Comparison of ENCODE assay signal across 10 mouse cellular contexts in the genomic region with DNA sequence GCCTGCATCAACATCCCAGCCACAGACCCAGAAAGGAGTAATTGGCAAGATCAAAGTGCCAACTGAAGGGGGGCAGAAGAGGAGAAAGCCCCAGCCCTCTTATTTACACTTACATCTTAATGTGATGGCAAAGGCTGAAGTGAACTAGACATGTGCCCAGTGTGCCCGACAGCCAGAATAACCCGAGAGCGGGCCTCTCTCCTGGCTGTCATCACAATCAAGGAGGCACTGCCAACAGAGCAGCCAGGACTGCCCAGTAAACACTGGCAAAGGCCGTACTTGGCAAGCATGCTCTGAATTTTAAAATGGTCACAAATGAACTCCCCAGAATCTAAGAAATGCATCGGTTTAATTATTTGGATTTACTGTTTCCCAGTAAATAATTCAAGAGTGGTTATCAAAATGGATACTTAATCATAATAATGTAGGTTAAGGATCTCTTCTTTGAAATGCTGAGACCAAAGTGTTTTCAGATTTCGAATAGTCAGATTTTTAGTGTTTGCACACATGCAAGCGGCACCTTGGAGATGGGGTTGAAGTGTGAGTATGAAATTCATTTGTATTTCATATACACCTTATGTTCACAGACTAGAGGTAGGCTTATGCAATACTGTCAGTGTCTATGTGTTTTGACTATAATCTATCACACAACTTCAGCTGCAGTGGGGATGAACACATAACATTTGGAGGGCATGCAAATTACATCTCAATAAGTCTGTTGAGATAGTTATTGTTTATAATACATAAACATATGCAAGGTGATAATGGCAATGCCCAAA.
DNase-seq lines count a peak whose midpoint lies in the region; ATAC-seq and TF ChIP-seq lines count a peak whose summit lies in the region.
"Had no signal": no experiment of that assay in that cellular context is flagged by ENCODE, and none has a peak within 500 bp of the region (broad histone marks: within the 10 kb centered on the region; RNA-seq: fewer than 3 reads in every experiment).

No protein-coding gene starts in this region.

- TF ChIP-seq CTCF in hindbrain, postnatal 0 days (IDR thresholded peaks at IDR 0.05; ENCODE audit: low read depth), result no peak

- H3K4me2 ChIP-seq in heart, embryonic 11.5 days, result no peak overlapping the region
- H3K4me2 ChIP-seq in hindbrain, postnatal 0 days (ENCODE audit: low read depth, low read length), result no peak overlapping the region
- H3K4me2 ChIP-seq in intestine, embryonic 15.5 days (replicated peaks), result no peak overlapping the region
- H3K4me2 ChIP-seq in liver, embryonic 12.5 days, result no peak overlapping the region
- H3K4me2 ChIP-seq: limb, embryonic 12.5 days had no signal

- H3K27ac ChIP-seq in heart, embryonic 11.5 days (ENCODE audit: low read depth, low read length), result no peak overlapping the region
- peak overlapping the region; percentile 33; the same call in 1 of the 2 replicates for H3K27ac ChIP-seq in hindbrain, postnatal 0 days
- no peak overlapping the region for H3K27ac ChIP-seq in intestine, embryonic 15.5 days
- H3K27ac ChIP-seq in liver, embryonic 12.5 days, result no peak overlapping the region
- H3K27ac ChIP-seq: limb, embryonic 12.5 days had no signal

- H3K9me3 ChIP-seq in heart, embryonic 11.5 days (replicated peaks; ENCODE audit: control insufficient read depth, low read length), result no peaks in the 10 kb centered on the region
- H3K9me3 ChIP-seq in hindbrain, postnatal 0 days (ENCODE audit: low read length), result no peaks in the 10 kb centered on the region
- no peaks in the 10 kb centered on the region for H3K9me3 ChIP-seq in intestine, embryonic 15.5 days
- no peaks in the 10 kb centered on the region for H3K9me3 ChIP-seq in liver, embryonic 12.5 days (replicated peaks)
- H3K9me3 ChIP-seq: limb, embryonic 12.5 days had no signal

- H3K4me1 ChIP-seq in heart, embryonic 11.5 days (ENCODE audit: control insufficient read depth, insufficient read depth, low read length), result peaks cover 3% of the 10 kb centered on the region; the same call in 1 of the 2 replicates
- peaks cover 24% of the 10 kb centered on the region for H3K4me1 ChIP-seq in hindbrain, postnatal 0 days (ENCODE audit: insufficient read depth, low read length)
- H3K4me1 ChIP-seq in intestine, embryonic 15.5 days (replicated peaks), result 0 out of 2 replicates have a peak, but pooled peaks cover 3% of the 10 kb centered on the region
- H3K4me1 ChIP-seq in liver, embryonic 12.5 days, result no peaks in the 10 kb centered on the region

- H3K27me3 ChIP-seq in heart, embryonic 11.5 days (ENCODE audit: control insufficient read depth, insufficient read depth, low read length), result no peaks in the 10 kb centered on the region
- no peaks in the 10 kb centered on the region for H3K27me3 ChIP-seq in hindbrain, postnatal 0 days (ENCODE audit: insufficient read depth, low read length)
- no peaks in the 10 kb centered on the region for H3K27me3 ChIP-seq in intestine, embryonic 15.5 days (replicated peaks)
- H3K27me3 ChIP-seq in liver, embryonic 12.5 days (replicated peaks), result no peaks in the 10 kb centered on the region
- H3K27me3 ChIP-seq: CH12.LX; limb, embryonic 12.5 days had no signal

- no peak overlapping the region for H3K4me3 ChIP-seq in heart, embryonic 11.5 days (ENCODE audit: low read depth, low read length)
- no peak overlapping the region for H3K4me3 ChIP-seq in hindbrain, postnatal 0 days (ENCODE audit: low read length)
- H3K4me3 ChIP-seq in intestine, embryonic 15.5 days (replicated peaks), result no peak overlapping the region
- no peak overlapping the region for H3K4me3 ChIP-seq in liver, embryonic 12.5 days
- H3K4me3 ChIP-seq: limb, embryonic 12.5 days had no signal

- H3K9ac ChIP-seq in heart, embryonic 11.5 days (ENCODE audit: low read depth, low read length), result no peak overlapping the region
- no peak overlapping the region for H3K9ac ChIP-seq in hindbrain, postnatal 0 days (replicated peaks; ENCODE audit: low read length)
- no peak overlapping the region for H3K9ac ChIP-seq in intestine, embryonic 15.5 days
- no peak overlapping the region for H3K9ac ChIP-seq in liver, embryonic 12.5 days
- H3K9ac ChIP-seq: limb, embryonic 12.5 days had no signal

- WGBS in heart, embryonic 11.5 days (ENCODE audit: insufficient replicate concordance), result 72% methylated on average over 7 of the region's 7 CpGs
- WGBS in hindbrain, postnatal 0 days, result 47% methylated on average over 7 of the region's 7 CpGs
- 87% methylated on average over 7 of the region's 7 CpGs for WGBS in intestine, embryonic 15.5 days
- 76% methylated on average over 7 of the region's 7 CpGs for WGBS in liver, embryonic 12.5 days (ENCODE audit: insufficient replicate concordance)

- H3K36me3 ChIP-seq in heart, embryonic 11.5 days (ENCODE audit: control insufficient read depth, insufficient read depth, low read length), result no peaks in the 10 kb centered on the region
- no peaks in the 10 kb centered on the region for H3K36me3 ChIP-seq in hindbrain, postnatal 0 days (ENCODE audit: insufficient read depth, low read length)
- no peaks in the 10 kb centered on the region for H3K36me3 ChIP-seq in intestine, embryonic 15.5 days
- no peaks in the 10 kb centered on the region for H3K36me3 ChIP-seq in liver, embryonic 12.5 days
- H3K36me3 ChIP-seq: limb, embryonic 12.5 days had no signal

- no peak for ATAC-seq in heart, embryonic 11.5 days (replicated peaks; ENCODE audit: insufficient number of reproducible peaks, low FRiP score, low TSS enrichment)
- ATAC-seq in hindbrain, postnatal 0 days, result peak; percentile 95
- no peak for ATAC-seq in intestine, embryonic 15.5 days
- ATAC-seq in liver, embryonic 12.5 days, result no peak

- DNase-seq in heart, adult 18-20 months, result peak; percentile 72 to 78
- peak; percentile 58 for DNase-seq in Muller cell, postnatal 12 days (ENCODE audit: inconsistent ontology term)
- peak; percentile 45 for DNase-seq in cerebellum, adult 8-10 months
- peak; percentile 86 for DNase-seq in hindbrain, postnatal 0 days (ENCODE audit: low spot score)
- DNase-seq in urinary bladder, postnatal 4 days (ENCODE audit: low spot score in 2 of 2), result no peak

Comparison
In these comparisons a context has a peak if more than half of its experiments do, and no peak if none do; other contexts are left out.
1. DNase-seq: peak in heart, adult 18-20 months (2 of 2), Muller cell, postnatal 12 days (single experiment), cerebellum, adult 8-10 months (single experiment) and hindbrain, postnatal 0 days (single experiment); none in urinary bladder, postnatal 4 days (0 of 2).